Mouse (Mus musculus) spleen, adult 12 weeks (tissue): ENCODE results near the gene Wbp2nl.
"Not testable (repeated sequence)": the region's sequence is repeated elsewhere in the genome, so short reads cannot be mapped to it uniquely, and the experiment has no call there.

ENCODE experiments used
- DNase-seq: peaks from one replicate; pipeline ENCODE4 v3.0.0; 2022; ENCODE audit warnings: low spot score

Gene Wbp2nl

DNA sequence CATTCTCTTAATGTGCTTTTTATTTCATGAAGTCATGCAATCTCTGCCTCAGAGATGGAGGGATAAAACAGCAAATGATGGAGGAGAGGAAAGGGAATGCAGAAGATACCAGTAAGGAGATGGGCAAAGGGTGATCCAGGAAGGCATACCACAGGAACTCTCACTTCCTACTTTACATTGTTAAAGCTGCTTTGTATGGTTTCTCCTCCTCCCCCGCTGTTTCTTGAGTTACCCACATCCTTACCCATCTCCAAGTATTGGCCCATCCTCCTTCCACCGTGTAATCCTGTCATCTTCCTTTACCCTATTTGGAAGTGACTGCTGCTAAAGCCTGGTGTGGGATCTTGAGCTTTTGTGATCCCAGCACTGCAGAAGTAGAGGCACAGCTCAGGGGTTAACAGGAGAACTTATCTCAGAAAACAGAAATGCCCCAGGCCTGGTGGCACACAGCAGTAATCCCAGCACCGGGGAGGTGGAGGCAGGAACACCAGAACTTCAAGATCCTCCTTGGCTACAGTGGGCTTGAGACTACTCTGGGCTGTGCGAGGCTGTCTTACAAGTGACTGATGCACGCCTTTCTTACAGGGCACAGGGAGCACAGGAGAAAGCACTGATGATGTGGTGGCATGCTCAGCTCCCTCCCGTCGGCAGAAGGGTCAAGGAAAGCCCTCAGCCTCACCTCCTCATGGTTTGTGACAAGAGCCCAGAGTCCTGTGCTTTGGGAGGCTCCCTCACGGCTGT lies 49.7 kb downstream of the Wbp2nl start:
- no peak for DNase-seq

DNA sequence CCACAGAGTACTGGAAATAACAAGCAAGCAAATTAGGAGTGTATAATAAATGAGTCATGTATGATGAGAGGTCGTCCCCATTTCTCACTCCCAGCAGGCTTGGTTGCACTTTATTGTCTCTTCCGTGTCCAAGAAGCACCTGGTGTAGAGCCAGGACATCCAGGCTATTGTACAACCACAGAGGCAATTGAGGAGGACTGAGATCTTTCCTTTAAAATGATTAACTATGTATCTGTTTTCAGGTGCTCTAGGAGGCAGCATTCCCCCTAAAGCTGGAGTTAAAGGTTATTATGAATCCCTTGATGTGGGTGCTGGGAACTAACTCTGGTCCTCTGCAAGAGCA lies 50.2 kb downstream of the Wbp2nl start:
- no peak for DNase-seq

DNA sequence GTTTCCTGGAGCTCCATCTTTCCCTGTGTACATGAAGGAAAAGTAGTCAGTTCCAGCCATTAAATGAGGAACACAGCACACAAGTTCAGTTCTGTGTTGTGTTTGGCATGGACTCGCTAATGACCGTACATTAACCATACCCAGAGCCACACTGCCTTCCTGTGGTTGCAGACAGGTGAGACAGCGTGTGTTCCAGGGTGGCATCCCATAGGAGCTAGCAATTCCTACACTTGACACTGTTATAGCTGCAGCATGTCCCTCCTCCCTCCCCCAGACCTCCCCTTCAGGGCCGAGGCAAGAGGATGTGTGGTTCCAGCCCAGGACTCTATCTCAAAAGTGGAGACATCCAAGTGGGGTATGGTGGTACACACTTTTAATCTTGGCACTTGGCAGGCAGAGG lies 51.6 kb downstream of the Wbp2nl start:
- DNase-seq = no peak

DNA sequence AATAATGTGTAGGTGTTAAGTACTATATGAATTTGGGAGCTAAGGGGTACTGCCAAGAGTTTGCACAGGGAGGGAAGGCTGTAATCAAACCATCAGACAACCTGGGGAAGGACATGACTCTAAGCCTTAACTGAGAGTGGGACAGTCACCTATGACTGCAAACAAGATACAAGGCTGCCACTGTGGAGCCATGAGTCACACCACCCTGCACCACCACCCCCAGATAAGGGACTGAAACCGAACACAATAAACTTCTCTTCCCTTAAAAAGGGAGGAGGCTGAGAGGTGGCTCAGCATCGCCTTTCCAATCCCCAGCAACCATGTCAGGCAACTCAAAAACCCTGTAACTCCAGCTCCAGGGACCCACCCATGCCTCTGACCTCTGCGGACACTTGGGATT lies 52.7 kb downstream of the Wbp2nl start:
- no peak for DNase-seq

DNA sequence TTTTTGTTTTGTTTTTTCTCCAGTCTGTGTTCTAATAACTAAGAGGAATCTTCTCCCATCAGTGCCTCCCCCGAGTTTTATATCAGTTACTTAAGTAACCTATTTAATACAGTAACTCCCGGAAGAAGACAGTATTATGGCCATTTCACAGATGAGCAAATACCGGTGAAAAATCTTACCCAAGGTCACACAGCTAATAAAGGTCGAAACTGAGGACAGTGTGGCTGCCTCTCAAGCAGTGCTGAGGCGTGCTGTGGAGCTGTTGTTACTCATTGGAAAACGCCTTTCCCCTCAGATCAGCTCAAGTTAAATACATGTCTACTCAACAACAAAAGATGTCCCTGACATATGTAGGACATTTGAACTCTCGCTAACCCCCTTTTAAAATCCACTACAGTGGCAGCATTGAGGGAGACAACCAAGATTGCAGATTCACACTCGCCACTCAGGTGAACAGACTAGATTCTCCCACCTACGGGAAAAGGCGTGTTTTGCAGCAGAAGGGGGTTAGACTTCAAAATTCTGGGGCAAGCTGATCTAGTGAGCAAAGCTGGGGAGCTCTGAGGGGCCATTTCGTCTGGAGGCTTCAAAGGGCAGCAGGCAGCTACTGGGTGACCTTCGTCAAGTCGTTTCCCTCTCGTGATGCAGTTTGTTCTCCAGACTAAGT lies 54.5 kb downstream of the Wbp2nl start:
- DNase-seq = no peak

DNA sequence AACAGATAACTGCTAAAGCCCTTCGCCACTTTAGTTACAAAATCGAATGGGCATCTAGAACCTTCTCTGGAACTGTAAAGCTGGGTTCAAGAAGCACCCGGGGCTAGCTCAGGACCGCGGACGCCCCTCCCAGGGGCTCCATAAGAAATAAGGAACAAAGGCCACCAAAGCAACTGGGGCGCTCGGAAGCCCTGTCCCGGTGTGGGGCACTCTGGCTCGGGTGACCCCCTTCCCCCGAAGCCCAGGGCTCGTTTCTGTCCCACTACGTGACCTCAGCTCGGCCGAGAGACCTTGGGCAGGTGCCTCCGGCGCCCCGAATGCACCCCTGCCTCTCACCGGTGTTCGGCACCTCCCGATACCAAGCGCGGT lies 55.0 kb downstream of the Wbp2nl start:
- DNase-seq = no peak

DNA sequence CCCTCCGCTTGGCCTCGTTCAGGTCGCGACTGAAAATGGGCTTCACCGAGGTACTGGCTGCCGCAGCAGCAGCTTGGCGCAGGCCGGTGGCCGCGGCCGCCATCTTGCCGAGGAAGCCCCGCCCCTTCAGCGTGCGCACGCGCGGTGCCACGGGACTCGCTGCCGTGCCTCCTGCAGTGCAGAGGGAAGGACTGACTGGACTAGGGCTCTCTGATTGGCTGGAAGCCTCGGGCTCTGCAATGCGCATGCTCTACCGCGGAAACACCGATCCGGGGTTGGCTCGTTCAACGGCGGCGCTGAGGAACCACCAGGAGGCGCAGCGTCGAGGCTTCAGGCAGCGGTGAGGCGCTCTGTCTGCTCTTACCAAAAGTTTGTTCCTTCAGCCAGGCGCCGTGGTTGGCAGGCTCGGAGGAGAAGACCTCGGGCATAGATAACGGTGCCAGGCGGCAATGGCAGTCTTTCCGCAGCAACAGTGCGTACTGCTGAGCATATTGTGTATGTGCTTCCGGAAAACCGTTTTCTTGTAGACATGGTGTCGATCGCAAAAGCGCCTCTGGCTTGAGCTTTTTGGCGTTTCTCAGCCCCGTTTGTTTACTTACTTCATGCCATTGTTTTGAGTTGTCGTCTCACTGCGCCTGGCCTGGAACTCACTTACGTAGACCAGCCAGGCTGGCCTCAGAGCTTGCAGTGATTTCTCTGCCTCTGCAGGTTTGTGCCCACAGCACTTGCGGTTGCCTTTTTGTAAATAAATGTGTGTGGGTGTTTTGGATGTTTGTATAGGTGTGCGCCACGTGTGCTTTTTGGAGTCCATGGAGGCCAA lies 55.6 kb downstream of the Wbp2nl start, which contains the start of gene Ndufa6:
Gene Ndufa6, minus strand, starts transcription at position 197 of the 820 bp plus-strand sequence.
- DNase-seq = peak; percentile 95

DNA sequence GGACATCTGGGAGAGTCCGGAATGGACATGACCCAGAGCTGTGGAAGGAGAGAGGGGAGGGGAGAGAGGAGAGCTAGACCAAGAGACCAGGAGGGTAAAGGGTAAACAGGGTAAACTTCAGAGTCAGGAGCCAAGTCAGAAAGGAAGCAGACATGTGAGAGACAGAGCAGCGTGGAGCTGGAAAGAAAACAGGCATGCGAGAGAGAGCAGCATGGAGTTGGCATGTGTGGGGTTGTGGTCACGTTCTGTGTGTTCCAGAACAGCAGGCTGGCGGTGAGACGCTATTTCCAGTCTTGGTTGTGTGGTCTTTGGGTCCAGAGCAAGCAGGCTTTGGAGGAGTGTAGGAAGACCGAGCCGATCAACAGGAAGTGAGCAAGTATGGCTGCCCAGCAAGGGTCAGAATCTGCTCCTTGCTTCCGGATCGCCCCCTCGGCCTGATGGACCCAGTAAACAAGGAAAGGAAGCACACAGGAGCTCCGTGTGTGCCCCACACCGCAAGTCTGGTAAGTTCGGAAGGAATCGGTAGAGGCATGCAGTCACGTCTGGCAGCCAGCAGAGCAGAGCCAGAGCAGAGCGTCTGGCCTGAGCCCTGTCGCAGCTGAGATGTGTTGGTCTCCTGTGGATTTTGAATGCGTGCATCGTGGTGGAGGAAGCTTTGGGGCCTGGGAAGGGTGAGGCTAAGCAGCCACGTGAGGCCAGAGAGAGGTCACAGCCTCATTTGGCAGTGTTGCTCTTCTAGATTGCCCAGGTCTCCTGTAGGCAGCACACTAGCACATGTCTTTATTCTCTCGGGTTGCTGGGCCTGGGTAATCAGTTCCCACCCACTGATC lies 59.9 kb downstream of the Wbp2nl start:
- no peak for DNase-seq

DNA sequence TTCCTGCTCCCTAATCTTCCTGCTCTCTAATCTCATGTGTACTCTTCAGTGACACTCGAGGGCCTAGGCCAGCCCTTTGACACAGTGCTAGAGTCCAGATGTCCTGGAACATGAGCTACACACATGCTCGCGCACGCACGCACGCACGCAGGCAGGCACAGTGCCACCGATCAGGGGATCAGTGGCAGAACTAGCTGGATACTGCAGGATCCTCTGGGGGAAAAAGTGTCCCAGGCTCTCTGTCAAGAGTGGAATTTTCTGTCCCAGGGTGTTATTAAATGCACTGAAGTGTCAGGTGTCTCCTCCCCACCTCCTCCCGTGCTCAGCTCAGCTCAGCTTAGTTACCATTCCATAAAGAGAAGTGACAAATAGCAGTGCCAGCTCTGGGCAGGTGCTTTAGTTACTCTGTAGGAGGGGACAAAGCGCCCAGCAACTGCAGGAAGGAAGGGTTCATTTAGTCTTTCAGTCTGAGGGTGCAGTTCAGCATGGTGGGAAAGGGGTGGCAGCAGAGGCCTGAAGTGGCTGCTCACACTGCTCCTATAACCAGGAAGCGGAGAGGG lies 62.8 kb downstream of the Wbp2nl start:
- DNase-seq = no peak

DNA sequence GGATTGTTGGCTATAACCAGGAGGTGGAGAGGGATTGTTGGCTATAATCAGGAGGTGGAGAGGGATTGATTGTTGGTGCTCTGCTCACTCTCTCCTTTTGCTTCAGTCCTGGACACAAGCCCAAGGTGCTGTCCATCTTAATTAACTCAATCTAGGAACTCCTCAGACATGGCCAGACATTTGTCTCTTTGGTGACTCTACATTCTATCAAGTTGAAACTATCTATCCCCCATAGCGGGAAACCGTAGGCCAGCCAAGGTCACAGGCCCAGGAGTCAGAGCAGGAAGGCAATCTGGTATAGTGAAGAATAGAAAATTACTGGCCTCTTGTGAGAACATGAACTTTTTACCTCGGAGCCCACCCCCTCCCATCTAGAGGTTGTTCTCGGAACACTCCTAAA lies 63.5 kb downstream of the Wbp2nl start:
- DNase-seq = no peak

DNA sequence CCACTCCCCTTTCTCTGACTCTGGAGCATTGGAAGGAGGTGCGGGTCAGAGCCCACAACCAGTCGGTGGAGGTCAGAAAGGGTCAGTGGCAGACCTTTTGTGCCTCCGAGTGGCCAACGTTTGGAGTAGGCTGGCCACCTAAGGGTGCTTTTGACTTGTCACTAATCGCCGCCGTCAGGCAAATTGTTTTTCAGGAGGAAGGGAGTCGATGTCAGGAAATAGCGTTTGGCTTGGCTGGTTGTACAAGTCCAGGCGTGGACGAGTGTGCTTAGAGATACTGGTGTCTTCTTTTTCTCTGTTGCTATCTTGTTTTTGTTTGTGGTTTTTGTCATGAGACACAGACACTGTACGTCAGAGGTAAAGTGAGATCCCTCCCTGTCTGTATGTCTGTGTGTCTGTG lies 65.0 kb downstream of the Wbp2nl start:
- DNase-seq = not testable (repeated sequence)
